Mouse (Mus musculus) forebrain, embryonic 14.5 days (tissue): ENCODE results near the gene Sept3. TPM values are rescaled to one million over a fixed set of nuclear protein-coding genes. Genes with fewer than 3 reads are reported as not detected.
A peak's percentile ranks its signal among the peaks of the same experiment; 100 is the strongest.

ENCODE experiments used
- ATAC-seq: fragments of 200-750 bp; cut with Nextera tagmentation; 2 replicates; pipeline ENCODE4 v1.8.0; 2017; ENCODE audit warnings: mild to moderate bottlenecking, moderate library complexity
- DNase-seq: peaks from one replicate; pipeline ENCODE4 v3.0.0-alpha.2; 2015; ENCODE audit warnings: low spot score
- H3K27ac ChIP-seq: fragments of 300-500 bp; sonication (generic); 2 replicates; pipeline ENCODE4 v1.5.1; 2014; ENCODE audit warnings: low read depth, mild to moderate bottlenecking, control low read depth, low read length, moderate library complexity
- H3K27me3 ChIP-seq: fragments of 300-500 bp; sonication (generic); replicated peaks from 2 replicates; pipeline ENCODE4 v1.6.1; 2014; ENCODE audit warnings: low read length, control low read depth, mixed read lengths; ENCODE audit not compliant: control insufficient read depth, insufficient read depth
- H3K36me3 ChIP-seq: fragments of 300-500 bp; sonication (generic); 2 replicates; pipeline ENCODE4 v1.6.1; 2014; ENCODE audit warnings: low read length, control low read depth; ENCODE audit not compliant: control insufficient read depth, insufficient read depth
- H3K4me1 ChIP-seq: fragments of 300-500 bp; sonication (generic); 2 replicates; pipeline ENCODE4 v1.6.1; 2014; ENCODE audit warnings: antibody characterized with exemption, low read length, control low read depth; ENCODE audit not compliant: control insufficient read depth, insufficient read depth
- H3K4me2 ChIP-seq: fragments of 300-500 bp; sonication (generic); 2 replicates; pipeline ENCODE4 v1.6.1; 2014; ENCODE audit warnings: mild to moderate bottlenecking, control low read depth, low read length
- H3K4me3 ChIP-seq: fragments of 300-500 bp; sonication (generic); 2 replicates; pipeline ENCODE4 v1.5.1; 2014; ENCODE audit warnings: low read depth, low read length, control low read depth
- H3K9ac ChIP-seq: fragments of 300-500 bp; sonication (generic); 2 replicates; pipeline ENCODE4 v1.6.1; 2014; ENCODE audit warnings: mild to moderate bottlenecking, low read length, control low read depth, moderate library complexity
- H3K9me3 ChIP-seq: fragments of 300-500 bp; sonication (generic); replicated peaks from 2 replicates; pipeline ENCODE4 v1.6.1; 2016; ENCODE audit warnings: low read length, control low read depth, mixed read lengths; ENCODE audit not compliant: control insufficient read depth
- WGBS: fragments of 180-500 bp; shearing (Covaris S2); extraction: QIAGEN DNeasy Blood & Tissue Kit; methylation state at CpG from one replicate; pipeline ENCODE4 v1.1.7; 2014; 5-methylcytosine and 5-hydroxymethylcytosine counted together
- polyA plus RNA-seq: library from polyadenylated mRNA; unstranded; fragments of >200 nt; fragmentation: Nextera tagmentation; extraction: Ambion mirVana; gene quantifications from 2 replicates; pipeline ENCODE4 v1.2.1, GENCODE M21; 2014

Gene Sept3
- polyA plus RNA-seq, 1 experiment from 2014 or later: 225 TPM

GRCm38 (mm10) chr15:82317839-82318238 is 43.1 kb downstream of the Sept3 start:
- Histone ChIP-seq H3K27ac (no peak overlapping the region), H3K9ac (no peak overlapping the region), H3K4me1 (no peaks in the 10 kb centered on the region), H3K4me3 (no peak overlapping the region), H3K36me3 (no peaks in the 10 kb centered on the region), H3K27me3 (no peaks in the 10 kb centered on the region), H3K9me3 (no peaks in the 10 kb centered on the region), H3K4me2 (no peak overlapping the region)
- no peak for DNase-seq
- 90% methylated on average over 6 of the region's 6 CpGs for WGBS
- ATAC-seq: no peak

GRCm38 (mm10) chr15:82319613-82320012 is 44.9 kb downstream of the Sept3 start:
- DNase-seq (no peak), ATAC-seq (no peak)
- Histone ChIP-seq H3K9me3 (no peaks in the 10 kb centered on the region), H3K4me3 (no peak overlapping the region), H3K4me2 (no peak overlapping the region), H3K36me3 (no peaks in the 10 kb centered on the region), H3K9ac (no peak overlapping the region), H3K4me1 (no peaks in the 10 kb centered on the region), H3K27me3 (no peaks in the 10 kb centered on the region), H3K27ac (no peak overlapping the region)
- 86% methylated on average over 1 of the region's 1 CpGs for WGBS

GRCm38 (mm10) chr15:82322195-82322594 is 47.5 kb downstream of the Sept3 start:
- Histone ChIP-seq H3K27me3 (no peaks in the 10 kb centered on the region), H3K27ac (no peak overlapping the region), H3K4me3 (no peak overlapping the region), H3K9me3 (no peaks in the 10 kb centered on the region), H3K9ac (no peak overlapping the region), H3K4me1 (no peaks in the 10 kb centered on the region), H3K4me2 (no peak overlapping the region), H3K36me3 (no peaks in the 10 kb centered on the region)
- ATAC-seq (no peak), DNase-seq (no peak)
- 80% methylated on average over 8 of the region's 8 CpGs for WGBS

GRCm38 (mm10) chr15:82325382-82325781 is 50.7 kb downstream of the Sept3 start:
- Histone ChIP-seq H3K36me3 (peaks cover 9% of the 10 kb centered on the region; the same call in 1 of the 2 replicates), H3K4me1 (no peaks in the 10 kb centered on the region), H3K4me3 (no peak overlapping the region), H3K9ac (no peak overlapping the region), H3K9me3 (no peaks in the 10 kb centered on the region), H3K27ac (no peak overlapping the region), H3K27me3 (no peaks in the 10 kb centered on the region), H3K4me2 (no peak overlapping the region)
- 82% methylated on average over 2 of the region's 2 CpGs for WGBS
- no peak for DNase-seq
- ATAC-seq: no peak

GRCm38 (mm10) chr15:82335194-82335593 is 60.5 kb downstream of the Sept3 start:
- DNase-seq: no peak
- Histone ChIP-seq H3K4me1 (peaks cover 6% of the 10 kb centered on the region; the same call in 1 of the 2 replicates), H3K27me3 (peaks cover 8% of the 10 kb centered on the region; the same call in 1 of the 2 replicates), H3K4me2 (no peak overlapping the region), H3K9ac (no peak overlapping the region), H3K9me3 (no peaks in the 10 kb centered on the region), H3K4me3 (no peak overlapping the region), H3K36me3 (peaks cover 24% of the 10 kb centered on the region), H3K27ac (no peak overlapping the region)
- ATAC-seq: no peak
- WGBS: 94% methylated on average over 4 of the region's 4 CpGs

GRCm38 (mm10) chr15:82336629-82337028 is 61.9 kb downstream of the Sept3 start:
- H3K4me3 ChIP-seq: no peak overlapping the region
- H3K27me3 ChIP-seq: peaks cover 17% of the 10 kb centered on the region
- ATAC-seq (no peak), DNase-seq (no peak)
- H3K9ac ChIP-seq: no peak overlapping the region
- peaks cover 24% of the 10 kb centered on the region for H3K36me3 ChIP-seq
- H3K4me2 ChIP-seq: no peak overlapping the region
- no peaks in the 10 kb centered on the region for H3K9me3 ChIP-seq
- no peak overlapping the region for H3K27ac ChIP-seq
- H3K4me1 ChIP-seq: peaks cover 9% of the 10 kb centered on the region; the same call in 1 of the 2 replicates
- 57% methylated on average over 12 of the region's 12 CpGs for WGBS

- WGBS: 51% methylated on average over 4 of the region's 4 CpGs
- DNase-seq: no peak
- Histone ChIP-seq H3K9me3 (no peaks in the 10 kb centered on the region), H3K4me1 (peaks cover 9% of the 10 kb centered on the region; the same call in 1 of the 2 replicates), H3K9ac (peak overlapping the region; percentile 70), H3K36me3 (peaks cover 24% of the 10 kb centered on the region), H3K27me3 (peaks cover 17% of the 10 kb centered on the region), H3K4me3 (peak overlapping the region; percentile 47), H3K27ac (no peak overlapping the region), H3K4me2 (peak overlapping the region; percentile 65)
- no peak for ATAC-seq
These were observed 63.2 kb downstream of the Sept3 start for GRCm38 (mm10) chr15:82337875-82338274.

GRCm38 (mm10) chr15:82338593-82339112 is 64.0 kb downstream of the Sept3 start, which contains the start of the genes Naga, Pheta2 and Smdt1:
Gene Naga (minus strand): TSS chr15:82338925.
Gene Pheta2 (plus strand): TSS chr15:82338942.
Gene Smdt1 (plus strand): TSS chr15:82338959.
- under 1% methylated on average over 41 of the region's 41 CpGs for WGBS
- H3K27ac ChIP-seq: 0 out of 2 replicates have a peak within 1 kb of the TSS, but pooled peaks have one; percentile 2
- H3K9me3 ChIP-seq: no peaks in the 10 kb centered on the region

GRCm38 (mm10) chr15:82339150-82339549 is 64.5 kb downstream of the Sept3 start:
- Histone ChIP-seq H3K9ac (peak overlapping the region; percentile 70), H3K27ac (no peak overlapping the region), H3K27me3 (peaks cover 17% of the 10 kb centered on the region), H3K4me2 (peak overlapping the region; percentile 65), H3K36me3 (peaks cover 23% of the 10 kb centered on the region), H3K4me1 (peaks cover 9% of the 10 kb centered on the region; the same call in 1 of the 2 replicates), H3K4me3 (peak overlapping the region; percentile 47), H3K9me3 (no peaks in the 10 kb centered on the region)
- 57% methylated on average over 10 of the region's 10 CpGs for WGBS
- DNase-seq: no peak
- peak; percentile 24 for ATAC-seq

More at GRCm38 (mm10) chr15:82338593-82339112, 64.0 kb downstream of the Sept3 start, which contains the start of the genes Naga, Pheta2 and Smdt1:
- ATAC-seq (peak; percentile 93), DNase-seq (peak; percentile 96)
- Histone ChIP-seq H3K4me1 (peaks cover 9% of the 10 kb centered on the region; the same call in 1 of the 2 replicates), H3K9ac (peak within 1 kb of the TSS; percentile 70), H3K4me3 (peak within 1 kb of the TSS; percentile 47), H3K4me2 (peak within 1 kb of the TSS; percentile 65), H3K36me3 (peaks cover 24% of the 10 kb centered on the region), H3K27me3 (peaks cover 17% of the 10 kb centered on the region)
